Mouse (Mus musculus): ENCODE measurements at regions not wholly inside any gene's neighbourhood (a gene's known extent, or its start where the extent isn't known, plus 50 kb on each side); places are given as distances from the start of the nearest gene placed in this dataset.

DNA sequence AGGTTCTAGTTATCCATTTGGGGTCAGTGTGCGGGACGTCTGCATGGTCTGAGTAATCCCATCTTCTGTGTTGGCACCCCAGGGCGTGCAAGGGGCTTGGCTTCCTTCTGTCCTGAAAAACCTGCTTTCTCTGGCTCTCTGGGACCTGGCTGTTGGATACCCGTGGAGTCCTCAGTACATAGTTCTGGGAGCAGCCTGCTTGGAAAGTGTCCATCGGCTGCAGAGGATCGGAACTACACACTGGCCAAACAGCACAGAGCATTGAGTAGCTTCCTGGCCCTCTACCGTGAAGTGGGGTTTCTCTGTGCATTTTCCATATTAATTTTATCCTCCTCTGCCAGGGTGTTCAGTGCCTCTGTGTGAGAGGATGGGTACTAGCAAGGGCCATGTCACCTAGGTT, 170.7 kb upstream of the Mrps10 start:
- no peaks in the 10 kb centered on the region for H3K27me3 ChIP-seq (ENCODE audit: insufficient read depth, low read length)
- no peaks in the 10 kb centered on the region for H3K9me3 ChIP-seq (replicated peaks)
- ATAC-seq (ENCODE audit: extremely low read depth, insufficient number of reproducible peaks, low FRiP score, poor library complexity, severe bottlenecking) (no peak), DNase-seq (ENCODE audit: low spot score) (no peak)
- peaks cover 55% of the 10 kb centered on the region for H3K4me1 ChIP-seq (ENCODE audit: insufficient read depth, low read depth, low read length)
- TF ChIP-seq TAL1 (conservative IDR thresholded peaks at IDR 0.05; ENCODE audit: low read depth, low read length): no peak
- TF ChIP-seq CTCF (IDR thresholded peaks at IDR 0.05; ENCODE audit: low read depth, low read length): no peak
- H3K4me3 ChIP-seq (ENCODE audit: low read depth, low read length): no peak overlapping the region; the same call in 1 of the 2 replicates
- peaks cover 16% of the 10 kb centered on the region for H3K36me3 ChIP-seq (replicated peaks)

DNA sequence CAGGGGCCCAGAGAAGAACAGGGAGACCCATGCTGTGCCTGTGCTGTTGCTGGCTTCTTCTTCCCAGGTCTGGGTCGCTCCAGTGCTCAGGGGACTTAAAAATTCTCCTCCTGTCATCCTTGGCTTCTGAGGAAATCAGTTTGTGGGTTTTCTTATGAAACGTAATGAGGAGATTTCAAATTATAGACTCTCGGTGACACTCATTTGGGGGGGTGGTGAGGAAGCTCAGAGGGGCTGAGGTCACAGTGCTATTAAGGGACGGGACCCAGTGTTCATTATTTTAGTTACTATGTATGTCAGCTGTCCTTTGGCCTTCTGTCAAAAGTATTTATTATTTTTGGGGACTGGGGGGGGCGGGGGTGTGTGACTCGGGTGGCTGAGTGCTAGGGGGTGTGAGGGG, 171.7 kb upstream of the Mrps10 start:
- TF ChIP-seq CTCF (IDR thresholded peaks at IDR 0.05; ENCODE audit: low read depth, low read length) (no peak), GATA2 (IDR thresholded peaks at IDR 0.05; ENCODE audit: borderline replicate concordance, low read depth, low read length) (no peak), TAL1 (conservative IDR thresholded peaks at IDR 0.05; ENCODE audit: low read depth, low read length) (no peak), POLR2AphosphoS5 (IDR thresholded peaks at IDR 0.05; ENCODE audit: insufficient replicate concordance, low read depth, low read length) (no peak), GATA1 (IDR thresholded peaks at IDR 0.05; ENCODE audit: borderline replicate concordance, low read length) (no peak)
- H3K4me1 ChIP-seq (ENCODE audit: insufficient read depth, low read depth, low read length): peaks cover 54% of the 10 kb centered on the region
- no peaks in the 10 kb centered on the region for H3K27me3 ChIP-seq (ENCODE audit: insufficient read depth, low read length)

DNA sequence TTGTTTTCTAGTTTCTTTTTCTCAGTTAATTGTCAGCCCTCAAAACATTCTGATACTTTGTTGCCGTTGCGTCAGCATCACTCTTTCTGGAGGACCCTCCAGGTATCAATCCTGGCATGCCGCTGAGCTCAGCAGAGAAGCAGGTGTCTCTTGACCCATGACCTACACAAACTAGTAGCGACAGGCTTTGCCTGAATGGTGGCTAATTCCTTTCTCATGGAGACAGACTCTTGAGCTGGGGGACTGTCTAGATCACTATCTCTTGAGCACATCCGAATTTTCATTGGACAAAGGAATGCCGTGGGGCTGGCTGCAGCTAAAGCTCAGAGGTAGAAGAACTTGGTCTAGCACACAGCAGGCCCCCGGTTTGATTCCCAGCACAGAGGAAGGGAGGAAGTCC, 172.7 kb upstream of the Mrps10 start:
- Histone ChIP-seq H3K9me3 (replicated peaks) (no peaks in the 10 kb centered on the region), H3K36me3 (replicated peaks) (peaks cover 16% of the 10 kb centered on the region), H3K4me3 (ENCODE audit: low read depth, low read length) (peak overlapping the region; percentile 50; the same call in 1 of the 2 replicates), H3K4me1 (ENCODE audit: insufficient read depth, low read depth, low read length) (peaks cover 54% of the 10 kb centered on the region), H3K27me3 (ENCODE audit: insufficient read depth, low read length) (no peaks in the 10 kb centered on the region)
- DNase-seq (ENCODE audit: low spot score) (no peak), ATAC-seq (ENCODE audit: extremely low read depth, insufficient number of reproducible peaks, low FRiP score, poor library complexity, severe bottlenecking) (no peak)
- TF ChIP-seq GATA2 (IDR thresholded peaks at IDR 0.05; ENCODE audit: borderline replicate concordance, low read depth, low read length): no peak
- no peak for TF ChIP-seq GATA1 (IDR thresholded peaks at IDR 0.05; ENCODE audit: borderline replicate concordance, low read length)
- no peak for TF ChIP-seq CTCF (IDR thresholded peaks at IDR 0.05; ENCODE audit: low read depth, low read length)
- no peak for TF ChIP-seq POLR2AphosphoS5 (IDR thresholded peaks at IDR 0.05; ENCODE audit: insufficient replicate concordance, low read depth, low read length)
- TF ChIP-seq TAL1 (conservative IDR thresholded peaks at IDR 0.05; ENCODE audit: low read depth, low read length): no peak

More for the DNA sequence above, 171.7 kb upstream of the Mrps10 start:
- Histone ChIP-seq H3K4me3 (ENCODE audit: low read depth, low read length) (peak overlapping the region; percentile 44; the same call in 1 of the 2 replicates), H3K36me3 (replicated peaks) (peaks cover 16% of the 10 kb centered on the region), H3K9me3 (replicated peaks) (no peaks in the 10 kb centered on the region)
- ATAC-seq (ENCODE audit: extremely low read depth, insufficient number of reproducible peaks, low FRiP score, poor library complexity, severe bottlenecking) (no peak), DNase-seq (ENCODE audit: low spot score) (no peak)

DNA sequence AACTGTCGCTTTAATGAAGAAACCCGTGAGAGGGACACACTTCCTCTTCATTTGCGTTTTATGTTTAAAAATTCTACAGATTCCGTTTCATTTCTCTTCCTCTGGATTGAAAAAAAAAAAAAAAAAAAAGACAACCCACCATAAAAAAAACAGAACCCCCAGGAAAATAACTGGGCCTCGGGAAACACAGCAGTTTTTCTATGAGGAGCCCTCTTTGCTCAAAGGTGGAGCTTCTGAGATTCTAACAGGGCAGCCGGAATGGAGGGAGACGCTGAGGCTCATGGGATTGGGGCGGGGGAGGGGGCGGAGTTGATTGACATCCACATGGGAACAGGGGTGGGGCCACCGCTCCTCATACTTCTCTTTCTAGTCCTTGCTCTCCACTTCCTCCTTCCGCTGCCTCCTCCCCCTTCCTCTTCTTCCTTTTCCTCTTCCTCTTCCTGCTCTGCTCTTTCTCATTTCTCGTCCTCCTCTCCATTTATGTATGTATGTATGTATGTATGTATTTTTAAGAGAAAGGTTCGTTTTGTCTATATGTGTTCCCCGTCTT, 174.1 kb upstream of the Mrps10 start:
- TF ChIP-seq GATA1 (IDR thresholded peaks at IDR 0.05; ENCODE audit: borderline replicate concordance, low read length) (no peak), POLR2AphosphoS5 (IDR thresholded peaks at IDR 0.05; ENCODE audit: insufficient replicate concordance, low read depth, low read length) (no peak), TAL1 (conservative IDR thresholded peaks at IDR 0.05; ENCODE audit: low read depth, low read length) (no peak), GATA2 (IDR thresholded peaks at IDR 0.05; ENCODE audit: borderline replicate concordance, low read depth, low read length) (no peak), CTCF (IDR thresholded peaks at IDR 0.05; ENCODE audit: low read depth, low read length) (no peak)
- peak overlapping the region; percentile 70 for H3K4me3 ChIP-seq (ENCODE audit: low read depth, low read length)
- H3K27me3 ChIP-seq (ENCODE audit: insufficient read depth, low read length): peaks cover 5% of the 10 kb centered on the region
- peaks cover 54% of the 10 kb centered on the region for H3K4me1 ChIP-seq (ENCODE audit: insufficient read depth, low read depth, low read length)
- DNase-seq (ENCODE audit: low spot score) (peak; percentile 52), ATAC-seq (ENCODE audit: extremely low read depth, insufficient number of reproducible peaks, low FRiP score, poor library complexity, severe bottlenecking) (peak; percentile 89)
- no peaks in the 10 kb centered on the region for H3K9me3 ChIP-seq (replicated peaks)
- peaks cover 12% of the 10 kb centered on the region for H3K36me3 ChIP-seq (replicated peaks)

DNA sequence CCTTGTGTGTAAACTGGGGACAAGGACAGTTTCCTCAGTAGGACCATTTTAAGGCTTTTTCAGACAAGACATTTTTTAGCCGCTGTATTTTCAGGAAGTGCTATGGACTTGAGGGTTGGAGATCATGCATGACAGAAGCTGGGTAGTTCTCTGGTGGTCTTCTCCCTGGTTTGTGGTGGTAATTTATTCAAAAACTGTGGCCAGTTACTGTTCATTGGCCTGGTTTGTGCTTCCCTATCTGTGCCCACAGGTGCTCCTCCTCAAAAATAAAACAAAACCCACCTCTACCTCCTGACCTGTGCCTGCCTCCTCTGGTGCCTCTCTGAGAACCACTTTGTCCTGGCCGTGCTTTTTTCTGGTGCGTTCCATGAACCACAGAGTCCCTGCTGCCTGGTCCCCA, 177.3 kb upstream of the Mrps10 start:
- DNase-seq (ENCODE audit: low spot score): no peak
- peaks cover 32% of the 10 kb centered on the region for H3K4me1 ChIP-seq (ENCODE audit: insufficient read depth, low read depth, low read length)
- TF ChIP-seq POLR2AphosphoS5 (IDR thresholded peaks at IDR 0.05; ENCODE audit: insufficient replicate concordance, low read depth, low read length) (no peak), GATA2 (IDR thresholded peaks at IDR 0.05; ENCODE audit: borderline replicate concordance, low read depth, low read length) (no peak), TAL1 (conservative IDR thresholded peaks at IDR 0.05; ENCODE audit: low read depth, low read length) (no peak), GATA1 (IDR thresholded peaks at IDR 0.05; ENCODE audit: borderline replicate concordance, low read length) (no peak), CTCF (IDR thresholded peaks at IDR 0.05; ENCODE audit: low read depth, low read length) (no peak)
- no peak for ATAC-seq (ENCODE audit: extremely low read depth, insufficient number of reproducible peaks, low FRiP score, poor library complexity, severe bottlenecking)
- no peaks in the 10 kb centered on the region for H3K36me3 ChIP-seq (replicated peaks)
- no peaks in the 10 kb centered on the region for H3K9me3 ChIP-seq (replicated peaks)
- peaks cover 8% of the 10 kb centered on the region for H3K27me3 ChIP-seq (ENCODE audit: insufficient read depth, low read length)
- no peak overlapping the region for H3K4me3 ChIP-seq (ENCODE audit: low read depth, low read length)

DNA sequence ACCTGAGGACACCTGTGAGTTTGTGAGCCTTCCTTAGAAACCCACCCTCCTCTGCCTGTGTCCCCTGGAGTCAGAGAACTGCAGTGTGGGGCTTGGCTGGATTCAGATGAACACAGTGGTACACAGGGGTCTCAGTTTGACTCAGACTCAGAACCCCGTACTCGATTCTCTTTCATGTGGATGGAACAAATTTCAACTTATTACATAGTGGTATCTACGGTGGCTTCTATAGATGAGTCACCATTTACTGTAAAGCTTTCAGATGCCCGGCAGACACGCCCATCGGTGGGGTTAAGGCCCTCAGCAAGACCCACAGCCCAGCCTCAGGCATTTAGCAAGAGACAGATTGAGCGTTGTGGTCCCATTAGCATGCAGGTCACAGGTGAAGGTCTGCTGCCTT, 178.9 kb upstream of the Mrps10 start:
- DNase-seq (ENCODE audit: low spot score): no peak
- Histone ChIP-seq H3K36me3 (replicated peaks) (no peaks in the 10 kb centered on the region), H3K9me3 (replicated peaks) (no peaks in the 10 kb centered on the region), H3K27me3 (ENCODE audit: insufficient read depth, low read length) (peaks cover 8% of the 10 kb centered on the region), H3K4me1 (ENCODE audit: insufficient read depth, low read depth, low read length) (peaks cover 20% of the 10 kb centered on the region), H3K4me3 (ENCODE audit: low read depth, low read length) (no peak overlapping the region)
- TF ChIP-seq CTCF (IDR thresholded peaks at IDR 0.05; ENCODE audit: low read depth, low read length) (no peak), GATA1 (IDR thresholded peaks at IDR 0.05; ENCODE audit: borderline replicate concordance, low read length) (no peak), TAL1 (conservative IDR thresholded peaks at IDR 0.05; ENCODE audit: low read depth, low read length) (no peak), GATA2 (IDR thresholded peaks at IDR 0.05; ENCODE audit: borderline replicate concordance, low read depth, low read length) (no peak)
- ATAC-seq (ENCODE audit: extremely low read depth, insufficient number of reproducible peaks, low FRiP score, poor library complexity, severe bottlenecking): no peak
